Mouse (Mus musculus) megakaryocyte-erythroid progenitor cell, adult 5 weeks (primary cell): ENCODE results near the gene Olfr1150-ps1. TPM values are rescaled to one million over a fixed set of nuclear protein-coding genes. Genes with fewer than 3 reads are reported as not detected.

Experiments
- polyA plus RNA-seq: library from polyadenylated mRNA; stranded (reverse); fragments of >175 nt; gene quantifications from 2 replicates; pipeline ENCODE4 v1.2.3, GENCODE M21; 2012

The Olfr1150-ps1 gene
- not detected in 2 replicates for polyA plus RNA-seq

GRCm38 (mm10) chr2:87843693-87844092 lies at the start of gene Olfr1150-ps1:
TSS of gene Olfr1150-ps1 (plus strand) at chr2:87843993.

GRCm38 (mm10) chr2:87800292-87800691 lies 43.5 kb upstream of the Olfr1150-ps1 start, which contains the start of gene Olfr1143:
TSS of gene Olfr1143 (plus strand) at chr2:87800592.

GRCm38 (mm10) chr2:87809522-87809921 lies 34.3 kb upstream of the Olfr1150-ps1 start, which contains the start of gene Olfr1145:
TSS of gene Olfr1145 (plus strand) at chr2:87809822.

GRCm38 (mm10) chr2:87830233-87830632 lies 13.6 kb upstream of the Olfr1150-ps1 start, which contains the start of gene Olfr1148:
TSS of gene Olfr1148 (plus strand) at chr2:87830533.

GRCm38 (mm10) chr2:87855562-87855961 lies 11.8 kb downstream of the Olfr1150-ps1 start, which contains the start of gene Olfr1151:
TSS of gene Olfr1151 (plus strand) at chr2:87855862.

GRCm38 (mm10) chr2:87866192-87866591 lies 22.4 kb downstream of the Olfr1150-ps1 start, which contains the start of gene Olfr1152:
TSS of gene Olfr1152 (plus strand) at chr2:87866492.

GRCm38 (mm10) chr2:87894662-87895061 lies 50.9 kb downstream of the Olfr1150-ps1 start, which contains the start of gene Olfr1153:
TSS of gene Olfr1153 (plus strand) at chr2:87894962.

Other genes starting within 250 kb of the Olfr1150-ps1 start
- gene Olfr1130, start 237.8 kb upstream of the Olfr1150-ps1 start, polyA plus RNA-seq = not detected in 2 replicates
- not detected in 2 replicates for gene Olfr1131, start 216.9 kb upstream of the Olfr1150-ps1 start, polyA plus RNA-seq
- gene Olfr1132, start 206.5 kb upstream of the Olfr1150-ps1 start, polyA plus RNA-seq = not detected in 2 replicates
- gene Olfr1133, start 196.6 kb upstream of the Olfr1150-ps1 start, polyA plus RNA-seq = not detected in 2 replicates
- gene Olfr1134, start 185.5 kb upstream of the Olfr1150-ps1 start, polyA plus RNA-seq = not detected in 2 replicates
- gene Olfr1135, start 170.3 kb upstream of the Olfr1150-ps1 start, polyA plus RNA-seq = not detected in 2 replicates
- gene Olfr1136, start 150.0 kb upstream of the Olfr1150-ps1 start, polyA plus RNA-seq = not detected in 2 replicates
- gene Olfr1137, start 130.8 kb upstream of the Olfr1150-ps1 start, polyA plus RNA-seq = not detected in 2 replicates
- not detected in 2 replicates for gene Olfr1138, start 104.0 kb upstream of the Olfr1150-ps1 start, polyA plus RNA-seq
- not detected in 2 replicates for gene Olfr1140, start 100.2 kb upstream of the Olfr1150-ps1 start, polyA plus RNA-seq
- gene Olfr1141, start 90.0 kb upstream of the Olfr1150-ps1 start, polyA plus RNA-seq = not detected in 2 replicates
- gene Olfr152, start 64.5 kb upstream of the Olfr1150-ps1 start, polyA plus RNA-seq = not detected in 2 replicates
- gene Olfr1143, start 43.4 kb upstream of the Olfr1150-ps1 start, polyA plus RNA-seq = not detected in 2 replicates
- gene Olfr1145, start 34.2 kb upstream of the Olfr1150-ps1 start, polyA plus RNA-seq = not detected in 2 replicates
- not detected in 2 replicates for gene Olfr1148, start 13.5 kb upstream of the Olfr1150-ps1 start, polyA plus RNA-seq
- gene Olfr1151, start 11.9 kb downstream of the Olfr1150-ps1 start, polyA plus RNA-seq = not detected in 2 replicates
- 0.01 TPM in 1 of 2 replicates, not detected in the other for gene Olfr1152, start 22.5 kb downstream of the Olfr1150-ps1 start, polyA plus RNA-seq
- not detected in 2 replicates for gene Olfr1153, start 51.0 kb downstream of the Olfr1150-ps1 start, polyA plus RNA-seq
- not detected in 2 replicates for gene Olfr1154, start 61.2 kb downstream of the Olfr1150-ps1 start, polyA plus RNA-seq
- not detected in 2 replicates for gene Olfr1155, start 101.1 kb downstream of the Olfr1150-ps1 start, polyA plus RNA-seq
- gene Olfr1156, start 109.1 kb downstream of the Olfr1150-ps1 start, polyA plus RNA-seq = not detected in 2 replicates
- gene Olfr1157, start 124.3 kb downstream of the Olfr1150-ps1 start, polyA plus RNA-seq = not detected in 2 replicates
- not detected in 2 replicates for gene Olfr74, start 130.7 kb downstream of the Olfr1150-ps1 start, polyA plus RNA-seq
- not detected in 2 replicates for gene Olfr1158, start 146.1 kb downstream of the Olfr1150-ps1 start, polyA plus RNA-seq
- not detected in 2 replicates for gene Olfr1160, start 164.3 kb downstream of the Olfr1150-ps1 start, polyA plus RNA-seq
- not detected in 2 replicates for gene Olfr1161, start 178.8 kb downstream of the Olfr1150-ps1 start, polyA plus RNA-seq
- gene Olfr73, start 193.7 kb downstream of the Olfr1150-ps1 start, polyA plus RNA-seq = not detected in 2 replicates
- gene Olfr1162, start 207.1 kb downstream of the Olfr1150-ps1 start, polyA plus RNA-seq = not detected in 2 replicates
- gene Olfr1163, start 227.8 kb downstream of the Olfr1150-ps1 start, polyA plus RNA-seq = not detected in 2 replicates
- gene Olfr1164, start 250.0 kb downstream of the Olfr1150-ps1 start, polyA plus RNA-seq = not detected in 2 replicates